Mouse (Mus musculus) cerebellum, adult 2 months (tissue): ENCODE results near the gene Il22ra2.

Experiments used
- CTCF ChIP-seq: fragments of 200-500 bp; IDR thresholded peaks from 2 replicates; pipeline ENCODE4 v1.5.1; 2011; ENCODE audit warnings: low read depth, mild to moderate bottlenecking, control low read depth, low read length, moderate library complexity, borderline replicate concordance; ENCODE audit not compliant: insufficient read depth
- POLR2A ChIP-seq: fragments of 200-500 bp; IDR thresholded peaks from 2 replicates; pipeline ENCODE4 v1.6.1; 2011; ENCODE audit warnings: low read length, control low read depth, borderline replicate concordance; ENCODE audit not compliant: insufficient read depth

GRCm38 (mm10) chr10:19598091-19598490, 23.7 kb upstream of the Il22ra2 start:
- no peak for TF ChIP-seq CTCF
- no peak for TF ChIP-seq POLR2A
